Mouse (Mus musculus) ES-Bruce4 (cell line): ENCODE data around the gene Pkm.

Source experiments
- CTCF ChIP-seq: IDR thresholded peaks from one replicate; pipeline ENCODE4 v1.8.1; 2011; ENCODE audit warnings: low read depth, low read length
- EP300 ChIP-seq: IDR thresholded peaks from 2 replicates; pipeline ENCODE4 v1.6.1; 2011; ENCODE audit warnings: low read depth, low read length; ENCODE audit not compliant: insufficient read depth
- POLR2A ChIP-seq: IDR thresholded peaks from one replicate; pipeline ENCODE4 v1.8.1; 2011; ENCODE audit warnings: low read length; ENCODE audit not compliant: insufficient read depth

DNA sequence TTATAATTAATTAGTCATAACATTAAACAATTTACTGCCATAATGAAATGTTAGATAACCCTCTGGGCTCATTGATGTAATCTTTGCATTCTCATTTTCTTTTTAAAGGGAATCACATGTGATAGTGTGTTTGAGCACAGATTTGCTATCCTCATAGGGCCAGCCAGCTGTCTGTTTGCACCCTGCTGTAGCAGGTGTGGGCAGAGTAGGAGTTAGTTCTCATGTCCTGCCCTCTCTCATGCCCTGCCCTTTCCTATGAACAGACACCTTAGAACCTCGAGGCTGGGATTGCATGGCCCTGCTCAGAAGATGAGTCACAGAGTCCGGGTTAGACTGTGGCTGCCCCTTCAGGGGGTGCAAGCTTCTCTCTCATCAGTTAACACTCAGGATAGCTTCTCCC is 17.3 kb downstream of the Pkm start:
- TF ChIP-seq CTCF (no peak), POLR2A (no peak), EP300 (no peak)
